Mouse (Mus musculus) layer of hippocampus, adult 9-10 months (tissue): ENCODE data around the gene Grip1.

Experiments
- DNase-seq: peaks from one replicate; pipeline ENCODE4 v3.0.0; 2022; ENCODE audit warnings: low spot score

Grip1 gene

GRCm38 (mm10) chr10:119458991-119459390, 5.4 kb downstream of the Grip1 start:
- DNase-seq: no peak

GRCm38 (mm10) chr10:119463345-119463744, 9.7 kb downstream of the Grip1 start:
- DNase-seq: no peak

DNA sequence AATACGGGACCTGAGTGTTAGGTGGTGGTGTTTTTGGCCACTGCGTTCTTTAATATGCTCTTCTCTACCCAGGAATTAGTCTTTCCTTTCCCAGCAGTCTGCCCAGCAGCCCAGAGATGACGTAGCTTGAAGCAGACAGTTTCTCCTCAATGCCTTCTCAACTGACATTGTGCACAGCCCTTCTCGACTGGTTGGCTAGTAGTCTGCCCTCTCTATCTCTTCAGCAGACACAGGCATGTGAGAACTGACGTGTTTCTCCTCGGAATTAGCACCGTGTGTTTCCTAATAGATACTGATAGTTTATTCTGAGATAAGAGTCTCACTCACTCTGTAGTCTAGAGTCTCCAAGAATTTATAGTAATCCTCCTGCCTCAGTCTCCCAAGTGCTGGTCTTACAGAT, 10.2 kb downstream of the Grip1 start:
- DNase-seq: no peak

DNA sequence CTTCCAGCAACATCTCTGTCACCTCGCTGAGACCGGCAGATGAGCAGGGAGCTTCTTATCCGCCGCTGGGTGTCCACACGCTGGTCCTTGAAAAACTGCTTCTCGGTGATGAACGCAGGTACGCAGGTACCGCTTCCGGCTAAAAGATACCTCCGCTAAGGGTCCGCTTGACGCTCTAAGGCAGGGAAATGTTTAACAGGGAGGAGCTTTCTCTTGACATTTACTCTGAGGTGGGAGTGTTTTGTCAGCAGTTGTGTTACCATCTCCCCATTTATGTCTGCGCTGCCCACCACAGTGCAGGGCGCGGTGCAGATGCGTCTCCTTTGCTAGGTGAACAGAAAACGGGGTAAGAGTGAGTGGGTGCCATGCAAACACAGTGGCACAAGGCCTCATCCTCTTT, 14.3 kb downstream of the Grip1 start:
- DNase-seq: no peak

GRCm38 (mm10) chr10:119470096-119470495, 16.5 kb downstream of the Grip1 start:
- no peak for DNase-seq

GRCm38 (mm10) chr10:119475166-119475565, 21.5 kb downstream of the Grip1 start:
- no peak for DNase-seq

DNA sequence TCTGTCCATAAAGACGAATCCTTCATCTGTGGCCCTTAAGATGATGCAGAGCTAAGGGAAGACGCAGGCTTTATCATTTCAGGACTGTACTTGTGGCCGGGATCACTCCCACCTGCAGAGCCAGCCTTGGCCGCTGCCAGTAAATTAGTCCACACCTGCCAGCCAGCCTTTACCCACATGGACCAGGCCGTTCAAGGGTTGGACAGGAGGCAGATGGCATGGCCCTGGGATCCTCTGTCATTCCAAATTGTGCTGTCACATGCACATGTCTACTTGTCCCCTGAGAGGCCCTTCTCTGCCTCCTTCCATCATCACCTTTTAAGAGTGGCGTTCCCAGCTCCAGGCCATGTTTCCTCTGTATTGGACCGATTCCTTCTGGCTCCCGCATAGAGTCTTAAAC, 24.0 kb downstream of the Grip1 start:
- no peak for DNase-seq

GRCm38 (mm10) chr10:119483068-119483705, 29.6 kb downstream of the Grip1 start:
- no peak for DNase-seq

DNA sequence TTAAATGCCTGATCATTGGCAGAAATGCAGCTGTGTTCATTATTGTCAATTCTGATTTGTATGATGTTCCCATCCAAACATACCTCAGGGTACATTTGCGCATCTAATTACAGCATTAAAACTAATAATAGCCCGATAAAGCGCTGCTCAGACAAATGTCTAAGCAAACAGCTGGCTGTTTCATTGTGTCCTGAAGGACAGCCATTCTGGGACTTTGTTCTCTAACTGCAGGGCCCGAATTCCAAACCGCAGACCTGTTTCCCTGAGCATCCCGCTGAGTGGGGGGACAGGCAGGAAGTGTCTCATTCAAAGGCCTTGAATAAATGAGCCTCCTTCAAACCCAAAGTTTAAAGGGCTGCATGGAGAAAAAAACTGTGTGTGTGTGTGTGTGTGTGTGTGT, 30.1 kb downstream of the Grip1 start:
- no peak for DNase-seq

GRCm38 (mm10) chr10:119486936-119487335, 33.3 kb downstream of the Grip1 start:
- DNase-seq: no peak

- no peak for DNase-seq
Observed at GRCm38 (mm10) chr10:119490831-119491230, 37.2 kb downstream of the Grip1 start.

DNA sequence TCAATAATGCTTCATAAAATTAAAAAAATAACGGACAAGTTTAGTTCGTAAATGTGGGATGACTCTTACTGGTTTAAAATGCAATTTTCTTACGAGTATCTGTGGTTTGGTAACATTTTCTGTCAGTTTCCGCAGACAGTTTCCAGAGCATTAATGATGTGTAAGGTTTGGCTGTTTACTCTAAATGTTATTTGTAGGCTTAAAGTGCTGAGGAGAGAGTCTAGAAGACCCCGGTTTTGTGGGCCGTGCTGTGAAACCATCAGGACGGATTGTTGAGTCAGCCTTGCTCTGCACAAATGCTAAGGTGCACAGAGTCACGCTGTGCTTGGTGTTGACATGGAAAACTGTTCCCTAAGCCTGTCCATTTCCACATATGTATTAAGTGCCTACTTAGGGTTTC, 41.7 kb downstream of the Grip1 start:
- no peak for DNase-seq

DNA sequence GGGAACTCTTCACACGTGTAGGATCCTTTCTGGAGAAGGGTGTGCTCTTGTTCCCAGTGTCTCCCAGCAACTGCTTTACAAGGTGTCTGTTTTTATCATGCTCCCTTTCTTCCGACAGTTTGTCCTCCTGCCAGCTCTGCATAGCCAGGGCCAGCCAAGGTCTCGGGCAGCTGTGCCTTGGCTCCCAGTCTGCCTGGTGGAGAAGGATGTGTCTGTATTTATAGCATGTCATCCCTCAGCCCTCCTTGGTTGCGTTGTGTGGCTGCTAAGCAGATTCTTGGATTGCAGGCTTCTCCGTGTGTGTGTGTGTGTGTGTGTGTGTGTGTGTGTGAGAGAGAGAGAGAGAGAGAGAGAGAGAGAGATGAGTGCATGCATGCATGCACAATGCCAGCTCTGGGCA, 42.6 kb downstream of the Grip1 start:
- no peak for DNase-seq

- DNase-seq: no peak
Observed at GRCm38 (mm10) chr10:119521686-119522085, 68.1 kb downstream of the Grip1 start.

GRCm38 (mm10) chr10:119525730-119526129, 72.1 kb downstream of the Grip1 start:
- DNase-seq: no peak

DNA sequence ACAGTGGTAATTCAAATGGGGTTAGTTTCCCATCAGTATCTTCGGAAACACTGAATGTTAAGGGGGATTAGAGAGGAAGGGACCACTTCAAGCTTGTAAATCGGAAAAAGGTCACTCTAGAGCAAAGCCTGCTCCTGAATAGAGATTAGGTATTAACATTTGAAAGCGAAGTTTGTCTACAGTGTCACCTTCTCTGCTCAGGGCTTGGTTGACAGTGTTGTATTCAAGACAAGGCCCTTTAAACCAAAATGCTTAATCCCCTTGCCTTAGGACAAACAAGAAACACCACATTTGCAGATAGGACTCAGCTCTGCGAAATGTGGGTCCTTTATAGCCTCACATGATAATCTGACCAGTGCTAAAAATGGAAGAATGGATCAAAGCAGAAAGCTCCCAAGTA, 81.2 kb downstream of the Grip1 start:
- no peak for DNase-seq

GRCm38 (mm10) chr10:119541655-119542054, 88.0 kb downstream of the Grip1 start:
- DNase-seq: no peak

DNA sequence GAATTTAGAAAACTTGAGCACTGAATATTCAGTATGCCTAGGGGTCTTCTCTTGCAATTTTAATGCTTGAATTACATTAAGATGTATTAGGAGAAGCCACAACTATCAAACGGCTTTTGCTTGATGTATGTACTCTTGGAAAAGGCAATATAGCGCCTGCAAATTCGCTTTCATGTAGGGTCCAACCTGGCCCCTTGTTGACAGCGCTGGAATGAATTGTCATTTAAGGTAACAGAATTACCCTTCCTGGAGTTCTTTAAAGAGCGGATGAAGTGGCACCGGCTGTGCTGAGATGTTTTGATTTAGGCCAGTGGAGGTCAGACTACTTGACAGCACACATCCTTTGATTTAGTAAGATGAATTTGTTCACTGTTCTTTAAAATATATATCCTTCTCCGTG, 90.1 kb downstream of the Grip1 start:
- DNase-seq: no peak

GRCm38 (mm10) chr10:119544743-119545142, 91.1 kb downstream of the Grip1 start:
- no peak for DNase-seq

DNA sequence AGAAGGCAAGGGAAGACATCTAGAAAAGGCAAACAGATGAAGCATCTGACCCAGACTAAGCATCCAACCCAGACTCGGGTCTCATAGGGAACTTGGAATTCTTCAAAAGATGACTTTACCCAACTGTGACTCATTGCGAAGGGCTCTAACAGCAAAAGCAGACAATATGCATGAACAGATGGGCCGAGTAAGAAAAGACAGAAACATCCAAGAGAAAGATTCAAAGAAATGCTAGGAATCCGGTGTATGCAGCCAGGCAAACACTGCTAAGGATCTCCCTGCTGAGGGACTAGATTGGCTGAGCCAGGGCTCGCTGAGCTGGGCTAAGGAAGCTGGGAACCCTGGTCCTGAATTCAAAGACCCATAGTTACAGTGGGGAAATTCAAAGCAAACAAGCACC, 94.2 kb downstream of the Grip1 start:
- DNase-seq: peak; percentile 55

GRCm38 (mm10) chr10:119548774-119549173, 95.1 kb downstream of the Grip1 start:
- DNase-seq: no peak

DNA sequence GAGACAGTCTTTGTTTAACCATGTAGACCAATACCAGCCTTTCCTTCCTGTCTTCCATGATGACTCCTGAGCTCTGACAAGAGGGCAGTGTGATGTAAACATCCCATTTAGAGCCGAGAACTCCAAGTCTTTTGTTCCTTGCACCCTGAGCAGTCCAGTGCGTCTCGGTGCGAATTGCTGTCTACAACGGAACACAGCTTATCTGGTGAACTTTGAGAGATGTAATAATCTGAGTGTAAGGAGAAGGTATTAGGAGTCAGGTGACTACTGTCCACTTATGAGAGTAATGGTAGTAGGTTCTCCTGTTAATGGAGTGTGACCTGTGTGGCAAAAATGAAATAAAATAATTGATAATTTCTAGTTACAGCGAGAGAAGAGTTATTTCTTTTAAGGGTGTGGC, 97.0 kb downstream of the Grip1 start:
- no peak for DNase-seq

DNA sequence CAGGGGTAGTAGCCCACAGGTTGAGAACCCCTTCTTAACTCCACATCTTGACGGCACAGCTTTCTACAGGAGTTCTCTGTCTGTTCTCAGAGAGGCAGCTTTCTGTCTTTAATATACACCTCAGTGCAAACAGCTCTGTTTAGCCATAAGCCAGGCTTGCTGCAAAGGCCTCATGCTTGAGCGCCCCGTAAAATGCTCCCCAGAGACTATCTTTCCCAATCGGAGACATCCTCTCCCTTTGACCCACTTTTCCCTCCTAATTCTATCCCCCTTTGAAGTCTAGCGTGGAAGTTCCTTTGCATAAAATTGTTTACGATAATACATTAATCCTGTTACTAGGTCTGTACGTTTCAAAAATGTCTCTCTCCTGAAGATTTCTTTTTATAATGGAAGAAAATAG, 102.7 kb downstream of the Grip1 start:
- DNase-seq: no peak

- DNase-seq: no peak
Observed at GRCm38 (mm10) chr10:119558432-119558831, 104.8 kb downstream of the Grip1 start.

DNA sequence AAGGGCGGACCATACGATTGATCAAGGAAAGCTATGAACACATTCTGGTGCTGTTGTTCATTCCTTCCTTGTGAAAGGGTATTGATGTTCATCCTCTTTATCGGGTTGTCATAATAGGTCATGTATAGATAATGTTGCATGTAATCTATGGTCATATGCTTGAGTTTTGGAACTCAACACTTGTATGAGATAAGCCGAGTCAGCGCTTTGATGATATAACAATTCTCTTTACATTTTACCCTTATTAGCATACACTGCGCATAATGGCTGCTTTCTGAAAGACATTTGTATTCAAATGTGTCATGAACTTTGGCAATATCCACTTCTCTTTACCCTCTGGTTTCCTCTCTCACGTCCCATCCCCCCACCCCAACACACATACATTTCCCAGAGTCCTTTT, 111.2 kb downstream of the Grip1 start:
- no peak for DNase-seq
